Mouse (Mus musculus) embryonic stem cell, embryonic (primary cell): ENCODE measurements around the gene Sptlc2.

ENCODE experiments used
- CTCF ChIA-PET, 4 experiments: fragments of 300-600 bp in 2 of 4; fragments of 350-600 bp in 2 of 4; sonication (Branson Sonifier 250); formaldehyde crosslinking; loops; one replicate each; lab custom pipeline; 2022; ENCODE audit warnings: inconsistent platforms in 2 of 4; lab: Charles Lee
- POLR2A ChIA-PET, 4 experiments: fragments of 300-600 bp in 2 of 4; fragments of 350-600 bp in 2 of 4; sonication (Branson Sonifier 250); formaldehyde crosslinking; loops; one replicate each; lab custom pipeline; 2022; ENCODE audit warnings: antibody characterized with exemption in 4 of 4, inconsistent platforms in 1 of 4; lab: Charles Lee

Gene Sptlc2

DNA sequence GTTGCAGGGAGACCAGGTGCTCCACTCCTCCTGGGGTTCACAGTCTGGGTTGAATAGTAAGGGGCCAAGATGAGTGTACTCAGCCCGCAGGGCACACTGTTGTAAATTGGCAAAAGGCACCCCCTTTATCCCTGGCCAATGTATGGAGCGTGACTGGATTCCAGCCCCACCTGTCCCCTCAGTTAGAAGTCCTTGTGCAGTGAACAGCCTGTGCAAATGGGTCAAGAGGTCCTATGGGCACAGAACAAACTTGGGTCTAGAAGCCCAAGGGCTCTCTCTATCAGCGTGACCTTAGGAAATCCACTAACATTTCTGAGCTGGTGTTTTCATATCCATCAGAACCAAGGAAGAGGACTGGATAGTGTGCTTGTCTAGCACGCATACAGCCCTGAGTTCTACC lies 105.4 kb downstream of the Sptlc2 start:
- POLR2A ChIA-PET: interaction anchor here (0.6 to 15.6 kb wide), 26 partner anchors 8 to 135 kb away, joined by 3 to 389 read pairs (median 9); partner anchors contain the start of genes Ahsa1 (in 2 of the 4), Vipas39 (in 2 of the 4), Gstz1 (in 1 of the 4) and Pomt2 (in 1 of the 4)
- CTCF ChIA-PET: interaction anchor here in 2 of 4 experiments (0.6 to 1.2 kb wide), 6 partner anchors 8 to 119 kb away, joined by 3 to 5 read pairs (median 3); no protein-coding TSS in a partner anchor

GRCm38 (mm10) chr12:87281766-87282165 lies 106.4 kb downstream of the Sptlc2 start:
- ChIA-PET CTCF (interaction anchor here in 1 of 4 experiments (1.1 kb wide), 1 partner anchor 54 kb away, joined by 3 read pairs; no protein-coding TSS in a partner anchor), POLR2A (interaction anchor here in 3 of 4 experiments (0.5 to 15.6 kb wide), 22 partner anchors 8 to 581 kb away, joined by 3 to 389 read pairs (median 8); partner anchors contain the start of genes Ahsa1 (in 2 of the 3) and Vipas39 (in 2 of the 3))

DNA sequence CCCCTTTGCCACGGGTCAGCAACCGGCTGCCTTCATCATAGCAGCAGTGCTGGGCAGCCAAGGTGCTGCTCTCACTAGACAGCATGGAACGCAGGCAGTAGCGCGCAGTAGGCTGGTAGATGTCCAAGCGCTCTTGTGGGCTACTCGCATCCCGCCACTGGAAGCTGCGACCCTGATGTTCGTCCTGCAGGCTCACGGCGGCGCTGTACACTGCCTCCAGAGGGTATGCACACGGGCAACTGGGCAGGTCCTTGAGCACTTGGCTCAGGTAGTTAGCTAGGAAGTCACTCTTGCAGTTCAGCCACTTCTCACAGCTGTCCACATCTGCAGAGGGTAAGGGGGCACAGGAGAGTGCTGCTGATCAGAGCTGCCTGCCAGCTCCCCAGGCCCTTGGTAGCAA lies 108.3 kb downstream of the Sptlc2 start:
- ChIA-PET POLR2A (interaction anchor here in 3 of 4 experiments (0.6 to 15.6 kb wide), 51 partner anchors 8 to 590 kb away, joined by 3 to 389 read pairs (median 5); partner anchors contain the start of genes Ahsa1 (in 3 of the 3), Pomt2 (in 3 of the 3), Vipas39 (in 3 of the 3) and Sptlc2 (in 2 of the 3)), CTCF (interaction anchor here (0.6 to 2.9 kb wide), 34 partner anchors 10 to 475 kb away, joined by 3 to 23 read pairs (median 4); partner anchors contain the start of genes Ahsa1 (in 1 of the 4) and Vipas39 (in 1 of the 4))

DNA sequence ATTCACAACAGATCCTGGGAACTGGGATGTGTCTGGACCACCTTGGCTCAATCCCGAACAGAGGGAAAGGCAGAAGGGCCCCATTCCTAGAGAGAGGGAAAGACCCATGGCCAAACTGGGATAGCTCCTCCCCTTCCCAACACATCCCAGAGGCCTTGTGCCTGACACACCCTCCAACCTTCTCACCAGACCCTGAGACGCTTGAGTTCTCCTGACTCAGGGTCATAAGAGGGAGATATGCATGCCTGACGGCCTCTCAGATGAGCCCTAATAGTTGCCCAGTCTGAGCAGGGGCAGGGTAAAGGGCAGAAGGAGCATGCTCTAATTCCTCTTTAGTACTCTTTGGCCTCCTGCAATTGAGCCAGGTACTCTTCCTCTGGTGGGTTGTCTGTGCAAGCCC lies 108.8 kb downstream of the Sptlc2 start:
- ChIA-PET CTCF (interaction anchor here (0.7 to 2.9 kb wide), 24 partner anchors 10 to 454 kb away, joined by 3 to 23 read pairs (median 4); partner anchors contain the start of genes Ahsa1 (in 1 of the 4) and Vipas39 (in 1 of the 4)), POLR2A (interaction anchor here (0.7 to 15.6 kb wide), 55 partner anchors 9 to 590 kb away, joined by 3 to 389 read pairs (median 5); partner anchors contain the start of genes Ahsa1 (in 4 of the 4), Vipas39 (in 4 of the 4), Pomt2 (in 3 of the 4) and Sptlc2 (in 2 of the 4))

- ChIA-PET CTCF (interaction anchor here (0.5 to 2.9 kb wide), 7 partner anchors 12 to 96 kb away, joined by 3 to 23 read pairs (median 4); partner anchors contain the start of genes Ahsa1 (in 2 of the 4) and Vipas39 (in 2 of the 4)), POLR2A (interaction anchor here (0.6 to 15.6 kb wide), 44 partner anchors 10 to 1364 kb away, joined by 3 to 389 read pairs (median 6); partner anchors contain the start of genes Ahsa1 (in 3 of the 4), Pomt2 (in 3 of the 4), Vipas39 (in 3 of the 4) and Gstz1 (in 1 of the 4))
Observed at GRCm38 (mm10) chr12:87278118-87278730, 109.9 kb downstream of the Sptlc2 start.

GRCm38 (mm10) chr12:87277251-87277650 lies 110.9 kb downstream of the Sptlc2 start:
- ChIA-PET CTCF (interaction anchor here (0.6 to 1.0 kb wide), 4 partner anchors 51 to 304 kb away, joined by 3 to 4 read pairs (median 3); no protein-coding TSS in a partner anchor), POLR2A (interaction anchor here (0.5 to 15.6 kb wide), 35 partner anchors 9 to 1363 kb away, joined by 3 to 389 read pairs (median 5); partner anchors contain the start of genes Ahsa1 (in 3 of the 4), Vipas39 (in 3 of the 4), Sptlc2 (in 2 of the 4) and Pomt2 (in 1 of the 4))

DNA sequence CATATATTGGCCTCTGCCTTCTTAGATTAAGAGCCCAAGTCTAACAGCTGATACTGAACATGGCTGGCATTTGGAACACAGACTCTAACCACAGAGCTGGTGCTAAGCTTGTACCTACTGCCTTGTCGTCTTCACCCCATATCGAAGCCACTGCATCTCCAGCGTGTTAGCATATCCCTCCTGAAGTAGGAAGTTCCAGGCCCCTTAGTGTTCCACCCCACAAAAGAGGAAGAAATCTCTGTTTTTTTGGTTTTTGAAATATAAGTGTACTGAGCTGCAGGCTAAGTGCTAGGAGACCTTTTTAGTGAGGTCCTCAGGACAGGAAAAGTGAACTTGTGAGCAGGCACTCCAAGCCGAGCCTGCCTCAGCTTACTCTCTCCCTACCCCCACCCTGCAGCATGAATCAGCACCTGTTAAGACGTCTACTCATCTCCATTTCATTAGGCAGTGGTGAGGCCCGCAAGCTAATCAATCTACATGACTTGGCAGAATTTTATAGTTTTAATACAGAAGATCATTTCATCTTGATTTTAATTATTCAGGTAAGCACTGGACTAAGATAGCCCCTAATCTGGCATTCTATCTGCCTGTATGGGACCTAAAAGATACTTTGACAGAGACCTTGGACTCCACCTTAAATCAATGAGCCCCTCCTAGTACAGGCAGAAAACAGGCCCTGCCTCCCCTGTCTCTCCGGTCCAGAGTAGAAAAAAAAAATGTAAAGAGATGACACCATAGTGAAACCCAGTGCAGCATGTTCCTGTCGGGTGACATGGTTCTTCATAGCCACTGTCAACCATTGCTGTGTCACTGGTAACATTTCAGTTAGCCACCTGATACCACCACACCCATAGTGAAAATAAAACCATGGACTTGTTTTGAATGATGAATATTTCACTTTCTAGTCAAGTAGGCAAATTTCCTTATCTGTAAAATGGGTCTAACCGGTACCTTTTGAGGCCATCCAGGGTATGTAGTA lies 113.0 kb downstream of the Sptlc2 start:
- CTCF ChIA-PET: interaction anchor here in 3 of 4 experiments (0.6 to 1.2 kb wide), 5 partner anchors 8 to 1041 kb away, joined by 3 to 5 read pairs (median 3); partner anchors contain the start of genes Ahsa1 (in 1 of the 3) and Vipas39 (in 1 of the 3)
- POLR2A ChIA-PET: interaction anchor here in 3 of 4 experiments (0.6 to 15.6 kb wide), 27 partner anchors 8 to 488 kb away, joined by 3 to 389 read pairs (median 7); partner anchors contain the start of genes Ahsa1 (in 2 of the 3), Vipas39 (in 2 of the 3), Pomt2 (in 1 of the 3) and Sptlc2 (in 1 of the 3)

DNA sequence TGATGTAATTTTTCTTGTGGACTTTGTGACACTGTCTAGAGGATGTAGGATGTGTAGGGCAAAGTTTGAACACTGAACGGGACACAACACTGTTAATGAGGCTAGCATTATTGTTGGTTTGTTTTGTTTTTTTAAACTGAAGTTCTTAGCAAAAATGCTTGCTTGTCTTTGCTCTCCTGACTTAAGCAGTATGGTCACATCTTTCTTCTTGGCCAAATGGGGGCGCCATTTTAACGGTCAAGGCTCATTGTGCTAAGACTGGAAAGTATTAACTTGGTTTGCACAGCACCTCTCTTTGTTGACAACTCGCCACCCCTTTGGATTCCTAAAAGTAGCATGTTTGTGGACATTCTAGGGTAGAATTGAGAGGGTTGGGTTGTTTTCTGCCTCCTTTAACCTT lies 120.5 kb downstream of the Sptlc2 start:
- CTCF ChIA-PET: interaction anchor here in 2 of 4 experiments (1.2 to 2.3 kb wide), 5 partner anchors 12 to 553 kb away, joined by 3 to 12 read pairs (median 4); partner anchors contain the start of gene Pomt2 (in 1 of the 2)

DNA sequence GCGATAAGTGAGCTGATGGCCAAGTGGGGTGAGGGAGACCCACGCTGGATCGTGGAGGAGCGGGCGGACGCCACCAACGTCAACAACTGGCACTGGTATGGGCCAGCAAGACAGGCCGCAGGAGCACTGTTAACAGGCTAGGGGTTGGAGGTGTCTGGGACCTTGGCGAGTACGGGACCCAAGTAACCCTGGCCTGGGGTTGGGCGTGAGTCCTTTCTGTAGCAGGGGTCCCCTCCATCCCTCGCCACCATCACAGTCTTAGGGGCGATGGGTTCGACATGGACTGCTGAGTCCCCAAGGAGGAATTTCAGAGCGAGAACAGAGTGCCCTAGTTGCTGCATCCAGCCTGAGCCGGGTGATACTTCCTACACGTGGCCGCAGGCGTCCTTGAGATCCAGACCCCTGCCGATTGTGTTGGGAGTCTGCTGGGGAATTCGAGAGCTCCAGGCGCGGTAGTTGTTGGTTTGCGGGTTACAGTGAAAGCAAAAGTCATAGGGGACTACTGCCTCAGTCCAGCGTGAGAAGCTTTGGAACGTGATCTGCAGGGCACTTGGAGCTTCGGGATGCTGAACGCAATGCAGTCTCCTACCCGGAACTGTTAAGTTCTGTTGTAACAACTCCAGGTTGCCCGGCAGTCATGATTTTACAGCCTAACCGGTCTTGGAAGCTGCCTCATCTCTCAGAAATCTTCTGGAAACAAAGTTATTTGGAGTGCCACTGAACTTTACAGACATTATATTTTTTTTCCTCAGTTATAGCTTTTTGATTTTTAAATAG lies 121.1 kb downstream of the Sptlc2 start:
- POLR2A ChIA-PET: interaction anchor here (0.7 to 6.8 kb wide), 71 partner anchors 8 to 185 kb away, joined by 3 to 109 read pairs (median 6); partner anchors contain the start of genes Pomt2 (in 3 of the 4), Gstz1 (in 2 of the 4), Sptlc2 (in 1 of the 4) and Tmed8 (in 1 of the 4)

More for the DNA sequence above, 120.5 kb downstream of the Sptlc2 start:
- POLR2A ChIA-PET: interaction anchor here (0.7 to 6.8 kb wide), 47 partner anchors 11 to 186 kb away, joined by 3 to 109 read pairs (median 6); partner anchors contain the start of genes Pomt2 (in 2 of the 4), Gstz1 (in 1 of the 4), Sptlc2 (in 1 of the 4) and Tmed8 (in 1 of the 4)

DNA sequence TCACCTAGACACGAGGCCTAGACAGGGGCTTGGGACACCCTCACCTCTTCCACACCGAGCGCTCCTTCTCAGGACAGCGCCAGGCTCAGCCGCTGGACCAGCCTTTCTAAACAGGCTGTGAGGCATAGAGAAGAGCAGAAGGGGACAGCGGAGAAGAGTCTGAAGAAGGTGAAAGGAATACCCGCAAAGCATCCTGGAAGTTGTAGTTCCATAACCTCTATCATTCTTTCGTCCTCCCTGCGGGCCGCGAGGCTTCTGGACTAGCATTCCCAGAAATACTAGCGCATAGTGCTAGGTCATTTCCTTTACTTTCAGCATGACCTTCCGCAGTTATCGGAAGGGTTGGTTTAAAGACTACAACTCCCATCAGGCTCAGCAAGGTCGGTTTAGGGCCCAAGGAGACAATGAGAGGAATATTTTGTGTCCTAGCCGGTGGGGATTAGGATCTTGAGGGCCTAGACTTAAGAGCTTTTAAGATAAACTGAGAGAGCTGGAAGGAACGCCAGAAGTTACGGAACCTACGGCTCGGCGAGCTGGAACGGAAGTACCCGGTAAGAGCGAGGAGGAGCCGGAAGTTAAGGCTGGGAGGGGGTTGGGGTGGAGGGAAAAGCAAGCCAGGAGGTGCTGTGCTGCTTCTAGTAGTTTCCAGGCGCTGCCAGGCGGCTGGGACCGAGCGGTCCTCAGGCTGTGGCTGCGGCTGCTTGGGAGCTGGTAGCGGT lies 121.9 kb downstream of the Sptlc2 start, which contains the start of the genes Vipas39 and Ahsa1:
Gene Vipas39 (minus strand): TSS at position 149 of the 719 bp plus-strand sequence.
Gene Ahsa1 (plus strand): TSS at position 372 of the 719 bp plus-strand sequence.
- POLR2A ChIA-PET: interaction anchor here (0.5 to 6.8 kb wide), 72 partner anchors 8 to 177 kb away, joined by 3 to 109 read pairs (median 6); partner anchors contain the start of genes Pomt2 (in 3 of the 4), Gstz1 (in 2 of the 4), Sptlc2 (in 2 of the 4) and Tmed8 (in 1 of the 4)
- CTCF ChIA-PET: interaction anchor here (0.6 to 2.3 kb wide), 14 partner anchors 9 to 565 kb away, joined by 3 to 12 read pairs (median 4); partner anchors contain the start of gene Pomt2 (in 1 of the 4)

More for the DNA sequence above, 121.1 kb downstream of the Sptlc2 start:
- CTCF ChIA-PET: interaction anchor here (0.6 to 2.3 kb wide), 9 partner anchors 12 to 552 kb away, joined by 3 to 12 read pairs (median 4); partner anchors contain the start of gene Pomt2 (in 1 of the 4)

GRCm38 (mm10) chr12:87265444-87265843 lies 122.7 kb downstream of the Sptlc2 start:
- ChIA-PET POLR2A (interaction anchor here in 3 of 4 experiments (0.7 to 6.8 kb wide), 28 partner anchors 8 to 175 kb away, joined by 3 to 109 read pairs (median 12); partner anchors contain the start of genes Gstz1 (in 2 of the 3), Pomt2 (in 2 of the 3), Sptlc2 (in 1 of the 3) and Tmed8 (in 1 of the 3)), CTCF (interaction anchor here in 3 of 4 experiments (1.1 to 2.3 kb wide), 3 partner anchors 10 to 15 kb away, joined by 3 to 12 read pairs (median 5); no protein-coding TSS in a partner anchor)

DNA sequence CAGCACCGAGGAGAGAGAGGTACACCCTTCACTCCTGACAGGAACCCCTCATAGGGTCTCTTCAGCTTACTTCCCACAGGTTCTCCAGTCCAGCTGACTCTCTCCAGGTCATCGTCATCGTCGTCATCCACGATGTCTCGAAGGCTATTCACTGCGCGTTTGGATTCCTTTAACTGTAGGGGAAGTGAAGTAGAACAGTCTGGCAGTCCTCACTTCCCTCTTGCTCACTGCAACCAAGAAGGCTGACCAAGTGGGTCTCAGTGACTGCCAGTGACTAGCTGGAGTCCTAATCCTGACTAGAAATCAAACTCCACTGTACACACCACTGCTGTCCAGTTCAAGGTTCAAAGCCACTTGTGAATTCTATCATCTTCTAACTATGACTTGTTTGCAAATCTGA lies 127.6 kb downstream of the Sptlc2 start:
- CTCF ChIA-PET: interaction anchor here in 1 of 4 experiments (0.7 kb wide), 1 partner anchor 13 kb away, joined by 3 read pairs; no protein-coding TSS in a partner anchor
- POLR2A ChIA-PET: interaction anchor here in 1 of 4 experiments (1.1 kb wide), 1 partner anchor 18 kb away, joined by 3 read pairs; no protein-coding TSS in a partner anchor

GRCm38 (mm10) chr12:87256629-87257028 lies 131.5 kb downstream of the Sptlc2 start:
- CTCF ChIA-PET: interaction anchor here in 3 of 4 experiments (0.6 to 1.4 kb wide), 4 partner anchors 9 to 204 kb away, joined by 3 to 4 read pairs (median 4); no protein-coding TSS in a partner anchor
- POLR2A ChIA-PET: interaction anchor here in 3 of 4 experiments (0.5 to 1.8 kb wide), 14 partner anchors 9 to 154 kb away, joined by 3 to 11 read pairs (median 4); partner anchors contain the start of genes Ahsa1 (in 2 of the 3), Vipas39 (in 2 of the 3) and Sptlc2 (in 1 of the 3)
